In the genomic region with DNA sequence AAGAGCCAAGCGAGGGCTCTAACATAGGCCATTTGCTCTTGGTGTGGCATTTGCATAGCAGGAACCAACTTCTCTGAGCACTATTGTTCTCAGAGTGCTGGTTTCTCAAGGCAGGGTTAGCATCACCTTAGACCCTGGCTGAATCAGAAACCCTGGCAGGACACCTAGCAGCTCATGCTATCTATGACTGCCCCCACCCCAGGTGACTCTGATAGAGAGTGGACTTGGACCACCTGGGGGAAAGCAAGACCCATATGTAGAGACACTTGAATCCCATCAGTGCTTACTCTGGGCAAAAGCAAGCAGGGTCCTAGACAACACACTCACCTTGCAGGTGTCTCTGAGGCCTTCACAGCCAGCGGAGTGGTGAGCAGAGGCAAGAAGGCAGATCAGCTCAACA, we compare ENCODE assay signal across 24 mouse cellular contexts.
A peak's percentile ranks its signal among the peaks of the same experiment; 100 is the strongest.
DNase-seq lines count a peak whose midpoint lies in the region; ATAC-seq and TF ChIP-seq lines count a peak whose summit lies in the region.
"Had no signal": no experiment of that assay in that cellular context is flagged by ENCODE, and none has a peak within 500 bp of the region (broad histone marks: within the 10 kb centered on the region; RNA-seq: fewer than 3 reads in every experiment).

No protein-coding gene starts in this region.

- DNase-seq in heart, embryonic 10.5 days (ENCODE audit: low spot score), result peak; percentile 57
- no peak for DNase-seq in heart, postnatal 36 days
- DNase-seq in liver, postnatal 0 days, result peak; percentile 9
- peak; percentile 8 for DNase-seq in urinary bladder, adult 2 months (ENCODE audit: low spot score)
- DNase-seq in urinary bladder, adult 18-20 months (ENCODE audit: low spot score in 2 of 2), result no peak
- DNase-seq: adrenal gland, adult 2 months; adrenal gland, postnatal 14 days; cerebellum, adult 11 months; cerebellum, adult 2 months; cerebellum, adult 9-11 months; cerebellum, postnatal 25 days; gastrocnemius, postnatal 10 days; gastrocnemius, postnatal 36 days; heart, postnatal 10 days had no signal

- 0 out of 2 replicates have a peak, but pooled peaks cover 9% of the 10 kb centered on the region for H3K27me3 ChIP-seq in heart, embryonic 10.5 days (ENCODE audit: insufficient read depth, poor library complexity, severe bottlenecking)
- H3K27me3 ChIP-seq in liver, postnatal 0 days (ENCODE audit: insufficient read depth, low read length), result no peaks in the 10 kb centered on the region
- no peaks in the 10 kb centered on the region for H3K27me3 ChIP-seq in liver, embryonic 12.5 days (replicated peaks)
- H3K27me3 ChIP-seq: embryonic facial prominence, embryonic 12.5 days; embryonic facial prominence, embryonic 15.5 days; forebrain, embryonic 12.5 days; heart, embryonic 12.5 days; heart, embryonic 15.5 days; hindbrain, embryonic 12.5 days; hindbrain, embryonic 15.5 days had no signal

- H3K4me1 ChIP-seq in heart, embryonic 10.5 days, result peaks cover 15% of the 10 kb centered on the region
- no peaks in the 10 kb centered on the region for H3K4me1 ChIP-seq in liver, postnatal 0 days (ENCODE audit: insufficient read depth)
- H3K4me1 ChIP-seq in liver, embryonic 12.5 days, result no peaks in the 10 kb centered on the region
- H3K4me1 ChIP-seq: embryonic facial prominence, embryonic 12.5 days; forebrain, embryonic 12.5 days; heart, embryonic 15.5 days; hindbrain, embryonic 12.5 days; hindbrain, embryonic 15.5 days had no signal

- no peak for TF ChIP-seq CTCF in liver, postnatal 0 days (IDR thresholded peaks at IDR 0.05; ENCODE audit: low read depth)

- TF ChIP-seq EP300 in liver, postnatal 0 days (IDR thresholded peaks at IDR 0.05; ENCODE audit: low read depth), result no peak

- no peak overlapping the region for H3K4me2 ChIP-seq in liver, postnatal 0 days (ENCODE audit: low read depth, low read length)
- H3K4me2 ChIP-seq in liver, embryonic 12.5 days, result no peak overlapping the region
- H3K4me2 ChIP-seq: embryonic facial prominence, embryonic 12.5 days; embryonic facial prominence, embryonic 15.5 days; forebrain, embryonic 12.5 days; heart, embryonic 12.5 days; heart, embryonic 15.5 days; hindbrain, embryonic 12.5 days; hindbrain, embryonic 15.5 days had no signal

- H3K36me3 ChIP-seq in heart, embryonic 10.5 days, result no peaks in the 10 kb centered on the region
- H3K36me3 ChIP-seq in liver, postnatal 0 days (replicated peaks; ENCODE audit: insufficient read depth, low read length), result no peaks in the 10 kb centered on the region
- H3K36me3 ChIP-seq in liver, embryonic 12.5 days, result no peaks in the 10 kb centered on the region
- H3K36me3 ChIP-seq: embryonic facial prominence, embryonic 12.5 days; embryonic facial prominence, embryonic 15.5 days; forebrain, embryonic 12.5 days; heart, embryonic 12.5 days; heart, embryonic 15.5 days; hindbrain, embryonic 12.5 days; hindbrain, embryonic 15.5 days had no signal

- intact Hi-C loops in heart, postnatal 36 days (cut with DNase I), result no loop called here

- H3K9ac ChIP-seq in liver, postnatal 0 days (replicated peaks), result no peak overlapping the region
- H3K9ac ChIP-seq in liver, embryonic 12.5 days, result no peak overlapping the region
- H3K9ac ChIP-seq: embryonic facial prominence, embryonic 12.5 days; embryonic facial prominence, embryonic 15.5 days; forebrain, embryonic 12.5 days; heart, embryonic 12.5 days; heart, embryonic 15.5 days; hindbrain, embryonic 12.5 days; hindbrain, embryonic 15.5 days had no signal

- no peak overlapping the region for H3K4me3 ChIP-seq in heart, embryonic 10.5 days
- H3K4me3 ChIP-seq in liver, postnatal 0 days (ENCODE audit: low read depth, low read length), result no peak overlapping the region
- H3K4me3 ChIP-seq in liver, embryonic 12.5 days, result no peak overlapping the region
- H3K4me3 ChIP-seq: embryonic facial prominence, embryonic 12.5 days; embryonic facial prominence, embryonic 15.5 days; forebrain, embryonic 12.5 days; heart, embryonic 12.5 days; heart, embryonic 15.5 days; hindbrain, embryonic 12.5 days; hindbrain, embryonic 15.5 days had no signal

- no peaks in the 10 kb centered on the region for H3K9me3 ChIP-seq in heart, embryonic 10.5 days
- H3K9me3 ChIP-seq in liver, postnatal 0 days (ENCODE audit: low read length), result no peaks in the 10 kb centered on the region
- H3K9me3 ChIP-seq in liver, embryonic 12.5 days (replicated peaks), result no peaks in the 10 kb centered on the region
- H3K9me3 ChIP-seq: embryonic facial prominence, embryonic 12.5 days; embryonic facial prominence, embryonic 15.5 days; forebrain, embryonic 12.5 days; heart, embryonic 12.5 days; heart, embryonic 15.5 days; hindbrain, embryonic 12.5 days; hindbrain, embryonic 15.5 days had no signal

- H3K27ac ChIP-seq in heart, embryonic 10.5 days, result no peak overlapping the region
- H3K27ac ChIP-seq in liver, postnatal 0 days (ENCODE audit: low read depth), result no peak overlapping the region
- H3K27ac ChIP-seq in liver, embryonic 12.5 days, result no peak overlapping the region
- H3K27ac ChIP-seq: embryonic facial prominence, embryonic 12.5 days; embryonic facial prominence, embryonic 15.5 days; forebrain, embryonic 12.5 days; heart, embryonic 15.5 days; hindbrain, embryonic 12.5 days; hindbrain, embryonic 15.5 days had no signal

- no peak for ATAC-seq in liver, postnatal 0 days
- no peak for ATAC-seq in liver, embryonic 12.5 days
- ATAC-seq: CD4-positive, CD25-positive, alpha-beta regulatory T cell, adult 4 months; forebrain, embryonic 16.5 days had no signal

- 89% methylated on average over 2 of the region's 2 CpGs for WGBS in heart, embryonic 10.5 days
- 70% methylated on average over 2 of the region's 2 CpGs for WGBS in liver, postnatal 0 days (ENCODE audit: insufficient replicate concordance)
- WGBS in liver, embryonic 12.5 days (ENCODE audit: insufficient replicate concordance), result 62% methylated on average over 2 of the region's 2 CpGs

Comparison
In these comparisons a context has a peak if more than half of its experiments do, and no peak if none do; other contexts are left out.
1. DNase-seq: peak in heart, embryonic 10.5 days (single experiment), liver, postnatal 0 days (single experiment) and urinary bladder, adult 2 months (single experiment); none in heart, postnatal 36 days (0 of 2) and urinary bladder, adult 18-20 months (0 of 2).